Mouse (Mus musculus) neutrophil, adult 5-6 weeks (primary cell): ENCODE data around the gene Fam120c. TPM values are rescaled to one million over a fixed set of nuclear protein-coding genes. Genes with fewer than 3 reads are reported as not detected.
"Not testable (repeated sequence)": the region's sequence is repeated elsewhere in the genome, so short reads cannot be mapped to it uniquely, and the experiment has no call there.

Experiments used
- ATAC-seq: fragments of 151-379, 151-347 bp; 2 replicates; pipeline ENCODE4 v1.8.0; 2017; ENCODE audit warnings: mild to moderate bottlenecking, moderate TSS enrichment; ENCODE audit not compliant: insufficient number of reproducible peaks, poor library complexity, low FRiP score, severe bottlenecking; ENCODE audit errors: extremely low read depth
- total RNA-seq: library from RNA; stranded (forward); fragments of 200-1000 nt; gene quantifications from 2 replicates; pipeline ENCODE4 v1.2.3, GENCODE M21; 2017

Fam120c gene
- 3.4 TPM in 2 replicates for total RNA-seq

DNA sequence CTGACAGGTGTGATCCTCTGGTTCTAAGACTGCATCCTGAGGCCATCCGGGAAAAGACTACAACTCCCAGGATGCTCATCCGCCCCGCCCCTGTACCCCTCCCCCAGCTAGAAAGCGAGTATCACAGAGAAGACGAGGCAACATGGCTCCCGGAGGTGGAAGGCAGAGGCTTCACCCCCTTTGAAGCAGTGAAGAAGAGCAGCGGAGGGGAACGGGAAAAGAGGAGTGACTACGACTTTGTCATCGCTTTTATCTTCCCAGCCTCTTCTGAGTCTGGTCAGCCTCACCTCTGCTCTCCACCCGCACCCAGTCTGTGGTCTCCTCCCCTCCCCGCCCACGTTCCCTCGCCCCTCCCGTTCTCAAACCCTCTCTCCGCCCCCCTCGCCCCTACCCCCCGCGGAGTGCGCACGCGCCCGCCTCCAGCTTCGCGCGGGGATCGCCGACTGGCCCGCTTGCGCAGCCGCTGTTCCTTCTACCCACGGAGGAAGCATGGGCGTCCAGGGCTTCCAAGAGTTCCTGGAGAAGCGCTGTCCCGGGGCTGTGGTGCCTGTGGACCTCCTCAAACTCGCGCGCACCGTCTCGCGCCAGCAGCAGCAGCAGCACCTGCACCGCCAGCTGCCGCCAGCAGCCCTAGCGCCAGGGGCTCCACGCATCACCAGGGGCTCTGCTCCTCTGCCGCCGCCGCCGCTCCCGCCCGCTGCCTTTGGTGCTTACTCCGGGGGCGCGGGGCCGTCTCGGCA is at the start of gene Fam120c:
Fam120c (plus strand) TSS at position 415 of the 740 bp plus-strand sequence.
- ATAC-seq: peak; percentile 80

GRCm38 (mm10) chrX:151298329-151298728 is 45.6 kb upstream of the Fam120c start:
- ATAC-seq: no peak

- no peak for ATAC-seq
Measured at GRCm38 (mm10) chrX:151313732-151314131, 30.2 kb upstream of the Fam120c start.

- ATAC-seq: no peak
Measured at GRCm38 (mm10) chrX:151333615-151334014, 10.4 kb upstream of the Fam120c start.

GRCm38 (mm10) chrX:151337804-151338203 is 6.2 kb upstream of the Fam120c start:
- no peak for ATAC-seq

GRCm38 (mm10) chrX:151344501-151344984 is 568 bp downstream of the Fam120c start:
- ATAC-seq: peak; percentile 63

- ATAC-seq: no peak
Measured at GRCm38 (mm10) chrX:151345333-151346125, 1.6 kb downstream of the Fam120c start.

DNA sequence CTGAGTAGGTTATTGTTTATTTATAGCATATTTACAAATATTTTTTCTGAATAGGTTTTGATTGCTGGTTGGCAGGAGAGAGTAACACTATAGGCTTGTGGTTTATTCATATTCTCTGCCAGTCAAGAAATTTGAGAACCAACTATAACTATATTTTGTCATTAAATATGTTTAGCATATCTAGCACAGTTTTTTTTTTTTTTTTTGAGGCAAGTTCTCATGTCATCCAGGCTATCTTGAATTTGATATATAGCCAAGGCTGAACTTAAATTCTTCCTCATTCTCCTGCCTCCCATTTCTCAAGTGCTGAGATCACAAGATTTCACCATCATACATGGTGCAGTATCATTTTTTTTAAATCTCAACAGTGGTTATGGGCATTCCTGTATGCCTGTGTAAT is 3.3 kb downstream of the Fam120c start:
- no peak for ATAC-seq

DNA sequence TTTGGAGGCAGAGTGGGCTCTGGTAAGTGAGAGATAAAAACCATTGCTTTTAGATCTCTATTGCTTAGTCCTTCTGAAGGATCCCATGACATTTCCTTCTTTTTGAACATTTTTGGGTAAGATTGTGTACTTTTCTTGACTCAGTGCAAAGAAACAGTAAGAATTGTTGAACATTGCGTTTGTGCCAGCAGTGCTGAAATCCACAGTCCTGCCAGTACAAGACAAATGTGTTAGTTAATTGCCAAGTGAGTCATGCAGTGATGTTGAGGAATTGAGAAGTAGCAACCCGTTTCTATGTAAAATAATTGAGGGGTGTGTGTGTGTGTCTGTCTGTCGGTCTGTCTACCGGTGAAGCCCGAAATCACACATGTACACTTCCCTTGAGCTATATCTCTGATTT is 5.3 kb downstream of the Fam120c start:
- ATAC-seq: no peak

- ATAC-seq: no peak
Measured at GRCm38 (mm10) chrX:151418801-151419200, 74.8 kb downstream of the Fam120c start.

DNA sequence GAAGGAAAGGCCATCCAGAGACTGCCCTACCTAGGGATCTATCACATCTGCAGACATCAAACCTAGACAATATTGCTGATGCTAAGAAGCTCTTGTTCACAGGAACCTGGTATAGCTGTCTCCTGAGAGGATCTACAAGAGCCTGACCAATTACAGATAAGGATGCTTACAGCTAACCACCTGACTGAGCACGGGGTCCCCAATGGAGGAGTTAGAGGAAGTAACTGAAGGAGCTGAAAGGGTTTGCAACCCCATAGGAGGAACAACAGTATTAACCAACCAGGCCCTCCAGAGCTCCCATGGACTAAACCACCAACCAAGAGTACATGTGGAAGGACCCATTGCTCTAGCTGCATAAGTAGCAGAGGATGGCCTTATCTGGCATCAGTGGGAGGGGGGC is 76.8 kb downstream of the Fam120c start:
- ATAC-seq: no peak

- no peak for ATAC-seq
Measured at GRCm38 (mm10) chrX:151443637-151444036, 99.7 kb downstream of the Fam120c start.

- ATAC-seq: no peak
Measured at GRCm38 (mm10) chrX:151444189-151444588, 100.2 kb downstream of the Fam120c start.

DNA sequence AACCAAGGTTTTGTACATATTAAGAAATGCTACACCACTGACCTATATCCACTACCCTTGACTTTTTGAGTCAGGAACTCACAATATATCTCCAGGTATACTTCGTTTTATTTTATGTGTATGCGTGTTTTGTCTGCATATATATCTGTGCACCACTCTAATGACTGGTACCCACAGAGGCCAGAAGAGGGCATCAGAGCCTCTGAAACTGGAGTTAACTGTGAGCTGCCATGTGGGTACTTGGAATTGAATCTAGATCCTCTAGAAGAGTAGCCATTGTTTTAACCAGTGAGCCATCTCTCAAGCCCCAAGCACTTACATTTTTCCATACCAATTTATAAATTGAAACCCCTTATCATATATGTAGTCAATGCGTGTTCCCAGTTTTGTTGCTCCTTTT is 144.2 kb downstream of the Fam120c start:
- no peak for ATAC-seq

GRCm38 (mm10) chrX:151493269-151493668 is 149.3 kb downstream of the Fam120c start:
- ATAC-seq: not testable (repeated sequence)

DNA sequence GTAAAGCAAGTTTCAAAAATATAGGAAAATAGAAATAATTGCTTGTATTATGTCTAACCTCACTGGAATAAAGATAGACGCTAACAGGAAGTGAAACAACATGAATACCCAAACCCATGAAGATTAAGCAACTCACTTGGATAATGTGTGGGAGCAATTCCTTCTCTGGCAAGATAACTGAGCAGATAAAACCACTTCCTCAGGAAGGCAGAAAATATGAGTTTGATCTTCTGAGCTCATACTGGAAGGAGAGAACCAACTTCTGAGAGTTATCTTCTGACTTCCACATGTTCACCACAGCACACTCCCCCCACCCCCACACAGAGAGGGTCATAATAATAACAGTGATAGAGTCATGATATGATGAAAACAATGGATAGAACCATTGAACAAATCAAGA is 152.6 kb downstream of the Fam120c start:
- no peak for ATAC-seq

DNA sequence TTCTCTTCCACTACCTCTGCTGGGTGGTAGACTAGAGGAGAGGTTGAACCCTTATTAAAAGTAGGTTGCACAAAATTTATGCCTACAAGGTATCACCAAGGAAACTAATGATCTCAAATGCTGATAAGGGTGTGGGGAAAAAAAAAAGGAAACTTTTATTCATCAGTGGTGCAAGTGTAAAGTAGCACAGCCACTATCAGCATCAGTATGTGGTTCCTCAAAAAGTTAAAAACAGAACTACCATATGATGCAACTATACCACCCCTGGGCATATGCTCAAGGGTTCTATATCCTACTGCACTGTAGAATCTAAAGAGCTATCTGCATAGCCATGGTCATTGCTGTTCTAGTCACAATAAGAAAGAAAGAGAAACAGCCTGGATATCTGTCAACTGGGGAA is 164.6 kb downstream of the Fam120c start:
- no peak for ATAC-seq

GRCm38 (mm10) chrX:151509906-151510305 is 165.9 kb downstream of the Fam120c start:
- no peak for ATAC-seq

DNA sequence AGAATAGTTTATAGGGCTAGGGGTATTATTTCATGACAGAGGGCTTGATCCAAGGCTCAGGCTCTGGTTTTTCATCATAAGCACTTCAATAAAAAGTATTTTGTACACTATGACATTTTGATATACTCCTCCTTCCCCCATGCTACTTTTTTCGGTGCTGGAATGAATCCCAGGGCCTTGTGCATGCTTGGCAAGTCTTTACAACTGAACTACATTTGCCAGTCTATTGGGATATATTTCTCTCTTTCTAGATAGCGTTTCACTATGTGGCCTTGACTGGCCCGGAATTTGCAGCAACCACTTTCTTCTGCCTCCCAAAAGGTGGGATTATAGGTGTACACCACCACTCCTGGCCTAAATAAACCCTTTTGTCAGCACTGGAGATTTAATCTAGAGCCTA is 169.1 kb downstream of the Fam120c start:
- no peak for ATAC-seq

- ATAC-seq: no peak
Measured at GRCm38 (mm10) chrX:151513694-151514093, 169.7 kb downstream of the Fam120c start.
